ENCODE assay signal across 8 mouse cellular contexts in genomic region chr1:33672514-33672913, GRCm38 (mm10). TPM values are rescaled to one million over a fixed set of nuclear protein-coding genes. Genes with fewer than 3 reads are reported as not detected.
DNase-seq lines count a peak whose midpoint lies in the region; ATAC-seq and TF ChIP-seq lines count a peak whose summit lies in the region.
"Had no signal": no experiment of that assay in that cellular context is flagged by ENCODE, and none has a peak within 500 bp of the region (broad histone marks: within the 10 kb centered on the region; RNA-seq: fewer than 3 reads in every experiment).

No protein-coding gene starts in this region.

- peak; percentile 63 for TF ChIP-seq RAD21 in MEL (IDR thresholded peaks at IDR 0.05; ENCODE audit: low read depth, low read length)

- no peaks in the 10 kb centered on the region for H3K4me1 ChIP-seq in kidney, postnatal 0 days (replicated peaks; ENCODE audit: insufficient read depth, low read length)
- 0 out of 2 replicates have a peak, but pooled peaks cover 3% of the 10 kb centered on the region for H3K4me1 ChIP-seq in kidney, embryonic 14.5 days (ENCODE audit: control insufficient read depth, insufficient read depth, low read length)
- peaks cover 0 to 7% of the 10 kb centered on the region in 2 experiments; a peak in 1 of 4 replicates for H3K4me1 ChIP-seq in MEL (ENCODE audit: control insufficient read depth in 1 of 2, insufficient read depth in 2 of 2, low read length in 2 of 2)

- TF ChIP-seq CTCF in kidney, postnatal 0 days (IDR thresholded peaks at IDR 0.05; ENCODE audit: low read depth) = peak; percentile 76
- peak; percentile 35 to 67 (median 65) for TF ChIP-seq CTCF in MEL (IDR thresholded peaks at IDR 0.05 in 2 of 3, conservative IDR thresholded peaks at IDR 0.05 in 1 of 3; ENCODE audit: control insufficient read depth in 1 of 3, insufficient read depth in 1 of 3, low read depth in 2 of 3, low read length in 3 of 3, poor library complexity in 1 of 3, severe bottlenecking in 1 of 3)

- H3K9ac ChIP-seq in kidney, postnatal 0 days (ENCODE audit: low read depth, low read length) = no peak overlapping the region
- H3K9ac ChIP-seq in kidney, embryonic 14.5 days (ENCODE audit: low read depth, low read length) = no peak overlapping the region
- H3K9ac ChIP-seq in MEL (ENCODE audit: control insufficient read depth, low read depth, low read length, poor library complexity, severe bottlenecking) = no peak overlapping the region

- H3K36me3 ChIP-seq in kidney, postnatal 0 days (ENCODE audit: insufficient read depth, low read length) = no peaks in the 10 kb centered on the region
- H3K36me3 ChIP-seq in kidney, embryonic 14.5 days (ENCODE audit: control insufficient read depth, insufficient read depth, low read length) = no peaks in the 10 kb centered on the region; the same call in 1 of the 2 replicates
- H3K36me3 ChIP-seq in MEL (ENCODE audit: control insufficient read depth in 1 of 2, insufficient read depth in 2 of 2, low read length in 2 of 2) = peaks cover 0 to 11% of the 10 kb centered on the region in 2 experiments; a peak in 3 of 4 replicates

- no peaks in the 10 kb centered on the region for H3K27me3 ChIP-seq in kidney, postnatal 0 days (ENCODE audit: insufficient read depth, low read length)
- no peaks in the 10 kb centered on the region for H3K27me3 ChIP-seq in kidney, embryonic 14.5 days (ENCODE audit: control insufficient read depth, insufficient read depth, low read length)
- peaks cover 0 to 3% of the 10 kb centered on the region in 2 experiments; a peak in 2 of 4 replicates for H3K27me3 ChIP-seq in MEL (ENCODE audit: control insufficient read depth in 1 of 2, insufficient read depth in 2 of 2, low read length in 2 of 2)

- WGBS in kidney, postnatal 0 days = 26% methylated on average over 3 of the region's 3 CpGs
- WGBS in kidney, embryonic 14.5 days = 22% methylated on average over 3 of the region's 3 CpGs

- H3K4me2 ChIP-seq in kidney, postnatal 0 days (ENCODE audit: low read length) = no peak overlapping the region
- H3K4me2 ChIP-seq in kidney, embryonic 14.5 days (replicated peaks; ENCODE audit: low read depth, low read length) = no peak overlapping the region

- no peak for TF ChIP-seq POLR2A in MEL (IDR thresholded peaks at IDR 0.05; ENCODE audit: control insufficient read depth in 1 of 2, insufficient read depth in 1 of 2, low read depth in 1 of 2, low read length in 2 of 2, poor library complexity in 1 of 2)

- H3K79me2 ChIP-seq in MEL (ENCODE audit: control insufficient read depth, insufficient read depth, low read length, poor library complexity) = peaks cover 8% of the 10 kb centered on the region

- H3K9me3 ChIP-seq in kidney, postnatal 0 days (replicated peaks; ENCODE audit: low read length) = no peaks in the 10 kb centered on the region
- no peaks in the 10 kb centered on the region for H3K9me3 ChIP-seq in kidney, embryonic 14.5 days (ENCODE audit: control insufficient read depth, low read length)
- H3K9me3 ChIP-seq in MEL (replicated peaks; ENCODE audit: insufficient read depth, low read length) = no peaks in the 10 kb centered on the region

- no peak overlapping the region for H3K27ac ChIP-seq in kidney, postnatal 0 days
- no peak overlapping the region for H3K27ac ChIP-seq in kidney, embryonic 14.5 days (ENCODE audit: low read depth, low read length)
- H3K27ac ChIP-seq in MEL (ENCODE audit: control insufficient read depth, low read depth, low read length) = no peak overlapping the region
- H3K27ac ChIP-seq: macrophage had no signal

- ATAC-seq in kidney, postnatal 0 days (replicated peaks; ENCODE audit: low FRiP score, low read depth) = no peak
- ATAC-seq in kidney, embryonic 14.5 days (ENCODE audit: low FRiP score, low TSS enrichment) = no peak
- peak; percentile 49 for ATAC-seq in megakaryocyte progenitor cell, adult 5-6 weeks (replicated peaks; ENCODE audit: poor library complexity)

- DNase-seq in kidney, postnatal 0 days (ENCODE audit: low spot score) = peak; percentile 67
- peak; percentile 58 for DNase-seq in MEL (ENCODE audit: low read depth, low spot score)
- DNase-seq in cerebellum, adult 11-12 months = peak; percentile 28
- DNase-seq in induced T-regulatory cell, adult 2 months (ENCODE audit: low read depth) = peak; percentile 63
- DNase-seq in urinary bladder, postnatal 10 days (ENCODE audit: low spot score) = no peak

- H3K4me3 ChIP-seq in kidney, postnatal 0 days (replicated peaks; ENCODE audit: low read depth, low read length) = no peak overlapping the region
- no peak overlapping the region for H3K4me3 ChIP-seq in kidney, embryonic 14.5 days (ENCODE audit: low read length)
- no peak overlapping the region for H3K4me3 ChIP-seq in MEL (ENCODE audit: control insufficient read depth in 1 of 2, insufficient read depth in 1 of 2, low read depth in 2 of 2, low read length in 2 of 2)

- no peak for TF ChIP-seq EP300 in MEL (IDR thresholded peaks at IDR 0.05; ENCODE audit: low read depth in 1 of 2, low read length in 2 of 2)

TF ChIP-seq in MEL, 35 proteins besides CTCF, POLR2A, EP300 and RAD21:
- TF ChIP-seq USF1 (IDR thresholded peaks at IDR 0.05; ENCODE audit: low read depth, low read length) (no peak), SMC3 (IDR thresholded peaks at IDR 0.05; ENCODE audit: low read depth, low read length) (peak; percentile 66), ZC3H11A (IDR thresholded peaks at IDR 0.05; ENCODE audit: low read depth, low read length) (peak; percentile 52)
TF ChIP-seq in MEL: peak in this region for 2.

RNA-seq across cellular contexts. Expression of gene Prim2, which starts 2.9 kb away (rescaled TPM):
- polyA plus RNA-seq in kidney, postnatal 0 days (2015; fragmentation: Nextera tagmentation; extraction: Ambion mirVana) = 16.1 and 21.1 TPM in 2 replicates
- 42.2 and 44.0 TPM in 2 replicates for polyA plus RNA-seq in kidney, embryonic 14.5 days (2014; fragmentation: Nextera tagmentation; extraction: Ambion mirVana)
- 36.1 and 38.6 TPM in 2 replicates for total RNA-seq in MEL (2012; rRNA removed)
- polyA plus RNA-seq in MEL (2012; ENCODE audit: insufficient read depth in 1 of 2, insufficient read length in 2 of 2, low read depth in 1 of 2, low replicate concordance in 2 of 2, missing spikeins in 1 of 2) = 10 to 100 TPM in 1 of 2 experiments, not detected in 1; 48.9 TPM
- 76.3 and 79.8 TPM in 2 replicates for total RNA-seq in megakaryocyte progenitor cell, adult 5-6 weeks (2015)
- total RNA-seq in megakaryocyte progenitor cell, adult 5-6 weeks (2017) = 88.4 and 90.3 TPM in 2 replicates

RNA-seq across cellular contexts. Expression of gene Rab23, which starts 47.2 kb away (rescaled TPM):
- polyA plus RNA-seq in kidney, postnatal 0 days (2015; fragmentation: Nextera tagmentation; extraction: Ambion mirVana) = 17.9 and 18.4 TPM in 2 replicates
- polyA plus RNA-seq in kidney, embryonic 14.5 days (2014; fragmentation: Nextera tagmentation; extraction: Ambion mirVana) = 13.7 and 30.7 TPM in 2 replicates
- total RNA-seq in MEL (2012; rRNA removed) = 3.2 and 4.0 TPM in 2 replicates
- polyA plus RNA-seq in MEL (2012; ENCODE audit: insufficient read depth in 1 of 2, insufficient read length in 2 of 2, low read depth in 1 of 2, low replicate concordance in 2 of 2, missing spikeins in 1 of 2) = 1 to 10 TPM in 1 of 2 experiments, not detected in 1; 9.9 TPM
- total RNA-seq in megakaryocyte progenitor cell, adult 5-6 weeks (2015) = 3.3 and 7.1 TPM in 2 replicates
- 1.1 and 3.0 TPM in 2 replicates for total RNA-seq in megakaryocyte progenitor cell, adult 5-6 weeks (2017)
